Mouse (Mus musculus) lung, postnatal 0 days (tissue): ENCODE measurements at regions not wholly inside any gene's neighbourhood (a gene's known extent, or its start where the extent isn't known, plus 50 kb on each side); places are given as distances from the start of the nearest gene placed in this dataset.

ENCODE experiments used
- CTCF ChIP-seq: IDR thresholded peaks from 2 replicates; pipeline ENCODE4 v1.5.1; 2016; ENCODE audit warnings: antibody characterized with exemption, mild to moderate bottlenecking
- EP300 ChIP-seq: IDR thresholded peaks from 2 replicates; pipeline ENCODE4 v1.6.1; 2016; ENCODE audit warnings: antibody characterized with exemption, mild to moderate bottlenecking, control low read depth

GRCm38 (mm10) chr13:47778218-47779009, 482.6 kb upstream of the Id4 start:
- TF ChIP-seq EP300 (no peak), CTCF (no peak)
